Mouse (Mus musculus): Measurements from ENCODE around the gene Spag6.

DNA sequence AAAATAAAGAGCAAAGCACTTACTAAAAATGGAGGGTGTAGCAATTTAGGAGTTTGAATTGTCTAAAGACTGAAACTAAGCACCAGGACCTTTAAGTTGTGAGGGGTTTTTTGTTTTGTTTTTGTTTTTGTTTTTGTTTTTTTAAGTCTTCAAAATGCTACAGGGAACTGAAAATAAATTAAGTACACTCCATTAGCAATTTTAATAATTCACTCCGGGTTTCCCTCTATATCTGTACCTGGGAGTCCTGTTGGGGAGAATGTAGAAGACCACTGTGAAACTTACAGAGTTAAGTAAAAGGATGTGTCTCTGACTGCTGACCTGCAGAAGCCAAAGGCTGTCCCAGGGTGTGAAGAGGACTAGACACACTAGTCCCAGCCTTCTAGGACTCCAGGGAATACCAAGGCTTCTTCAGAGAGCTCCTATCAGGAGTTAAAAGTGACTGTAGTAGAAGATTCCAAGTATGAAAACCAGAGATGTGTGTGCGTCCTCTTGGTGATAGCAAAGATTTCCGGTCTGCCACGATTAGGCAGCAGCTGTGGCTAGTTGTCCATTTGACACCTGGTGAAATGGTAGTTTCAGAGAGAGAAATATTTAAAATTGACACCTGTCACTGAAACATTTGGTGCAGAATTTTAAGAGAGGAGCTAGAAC is 3.9 kb downstream of the Spag6 start:
- TF ChIP-seq POLR2A (IDR thresholded peaks at IDR 0.05; ENCODE audit: borderline replicate concordance, control insufficient read depth, low read depth, low read length) (no peak), CTCF (IDR thresholded peaks at IDR 0.05; ENCODE audit: control insufficient read depth, insufficient read depth, low read length) (no peak)

Data from bone marrow, adult 2 months (tissue).